Mouse (Mus musculus) G1E (cell line): ENCODE data around the gene Golph3l. TPM values are rescaled to one million over a fixed set of nuclear protein-coding genes. Genes with fewer than 3 reads are reported as not detected.

ENCODE experiments used
- ATAC-seq: 2 replicates; pipeline ENCODE4 v1.8.0; 2016; ENCODE audit warnings: mild to moderate bottlenecking; ENCODE audit not compliant: insufficient number of reproducible peaks, poor library complexity, low FRiP score, severe bottlenecking; ENCODE audit errors: extremely low read depth
- DNase-seq: peaks from one replicate; pipeline ENCODE4 v3.0.0; 2012; ENCODE audit warnings: low spot score
- H3K27me3 ChIP-seq: 2 replicates; pipeline ENCODE4 v1.6.1; 2012; ENCODE audit warnings: mild to moderate bottlenecking, low read length, inconsistent platforms; ENCODE audit not compliant: insufficient read depth
- H3K36me3 ChIP-seq: replicated peaks from 2 replicates; pipeline ENCODE3; 2012; ENCODE audit warnings: mild to moderate bottlenecking, inconsistent platforms
- H3K4me1 ChIP-seq: 2 replicates; pipeline ENCODE4 v1.6.1; 2012; ENCODE audit warnings: low read depth, low read length, inconsistent platforms, mixed read lengths; ENCODE audit not compliant: insufficient read depth
- H3K4me3 ChIP-seq: 2 replicates; pipeline ENCODE4 v1.5.1; 2012; ENCODE audit warnings: low read depth, mild to moderate bottlenecking, inconsistent platforms, low read length, moderate library complexity, mixed read lengths
- H3K9me3 ChIP-seq: replicated peaks from 2 replicates; pipeline ENCODE4 v1.6.1; 2012; ENCODE audit warnings: inconsistent platforms
- CTCF ChIP-seq: IDR thresholded peaks from 2 replicates; pipeline ENCODE4 v1.5.1; 2012; ENCODE audit warnings: low read depth, low read length, inconsistent platforms, mixed read lengths
- GATA1 ChIP-seq: IDR thresholded peaks from 2 replicates; pipeline ENCODE4 v1.6.1; 2012; ENCODE audit warnings: borderline replicate concordance, low read length, inconsistent platforms, mixed read lengths
- GATA2 ChIP-seq: IDR thresholded peaks from 2 replicates; pipeline ENCODE4 v1.6.1; 2012; ENCODE audit warnings: low read depth, low read length, inconsistent platforms, borderline replicate concordance
- POLR2AphosphoS5 ChIP-seq: IDR thresholded peaks from 2 replicates; pipeline ENCODE4 v1.6.1; 2012; ENCODE audit warnings: low read depth, low read length, inconsistent platforms; ENCODE audit not compliant: insufficient replicate concordance
- TAL1 ChIP-seq: conservative IDR thresholded peaks from 2 replicates; pipeline ENCODE4 v1.6.1; 2012; ENCODE audit warnings: low read depth, low read length, inconsistent platforms, mixed read lengths
- polyA plus RNA-seq: library from polyadenylated mRNA; stranded (reverse); fragments of >175 nt; gene quantifications from 2 replicates; pipeline ENCODE4 v1.2.3, GENCODE M21; 2012
- total RNA-seq, 2 experiments: library from RNA; stranded (forward) in 1 of 2; stranded (reverse) in 1 of 2; fragments of 200-1000 nt in 1 of 2; fragments of >200 nt in 1 of 2; fragmentation: Nextera tagmentation in 1 of 2; gene quantifications; 2 replicates each; pipeline ENCODE4 v1.2.3; 2014 to 2017

Golph3l gene
- total and polyA plus RNA-seq, 3 experiments = 2.3 to 117 (median 79.0) TPM

- DNase-seq (no peak), ATAC-seq (no peak)
- no peak for TF ChIP-seq GATA1
- TF ChIP-seq TAL1 = no peak
- no peak for TF ChIP-seq GATA2
- TF ChIP-seq CTCF = no peak
- no peak for TF ChIP-seq POLR2AphosphoS5
- H3K36me3 ChIP-seq = peaks cover 88% of the 10 kb centered on the region
- peaks cover 89% of the 10 kb centered on the region for H3K4me1 ChIP-seq
- H3K4me3 ChIP-seq = peak overlapping the region; percentile 41; the same call in 1 of the 2 replicates
- H3K27me3 ChIP-seq = no peaks in the 10 kb centered on the region
- H3K9me3 ChIP-seq = no peaks in the 10 kb centered on the region
These were observed 79.3 kb downstream of the Golph3l start for GRCm38 (mm10) chr3:95668026-95668425.

Other genes with a start within 250 kb of the Golph3l start
- gene Setdb1, start 231.7 kb upstream of the Golph3l start, total RNA-seq (2014; fragmentation: Nextera tagmentation) = 157 and 159 TPM in 2 replicates
- 120 and 128 TPM in 2 replicates for gene Setdb1, start 231.7 kb upstream of the Golph3l start, total RNA-seq (2017)
- gene Setdb1, start 231.7 kb upstream of the Golph3l start, polyA plus RNA-seq = 66.1 and 72.8 TPM in 2 replicates
- not detected in 2 replicates for gene 4930558C23Rik, start 186.1 kb upstream of the Golph3l start, total RNA-seq (2014; fragmentation: Nextera tagmentation)
- gene 4930558C23Rik, start 186.1 kb upstream of the Golph3l start, total RNA-seq (2017) = not detected in 2 replicates
- gene 4930558C23Rik, start 186.1 kb upstream of the Golph3l start, polyA plus RNA-seq = not detected in 2 replicates
- gene Arnt, start 154.5 kb upstream of the Golph3l start, total RNA-seq (2014; fragmentation: Nextera tagmentation) = 164 and 171 TPM in 2 replicates
- 37.6 and 41.6 TPM in 2 replicates for gene Arnt, start 154.5 kb upstream of the Golph3l start, total RNA-seq (2017)
- gene Arnt, start 154.5 kb upstream of the Golph3l start, polyA plus RNA-seq = 53.0 and 53.5 TPM in 2 replicates
- gene Ctsk, start 89.7 kb upstream of the Golph3l start, total RNA-seq (2014; fragmentation: Nextera tagmentation) = not detected in 2 replicates
- 0.16 and 0.17 TPM in 2 replicates for gene Ctsk, start 89.7 kb upstream of the Golph3l start, total RNA-seq (2017)
- gene Ctsk, start 89.7 kb upstream of the Golph3l start, polyA plus RNA-seq = not detected in 2 replicates
- gene Ctss, start 62.1 kb upstream of the Golph3l start, total RNA-seq (2014; fragmentation: Nextera tagmentation) = not detected in 2 replicates
- 0.41 and 0.66 TPM in 2 replicates for gene Ctss, start 62.1 kb upstream of the Golph3l start, total RNA-seq (2017)
- gene Ctss, start 62.1 kb upstream of the Golph3l start, polyA plus RNA-seq = not detected in 2 replicates
- not detected in 2 replicates for gene Hormad1, start 29.3 kb upstream of the Golph3l start, total RNA-seq (2014; fragmentation: Nextera tagmentation)
- gene Hormad1, start 29.3 kb upstream of the Golph3l start, total RNA-seq (2017) = 0.11 TPM in 1 of 2 replicates, not detected in the other
- not detected in 2 replicates for gene Hormad1, start 29.3 kb upstream of the Golph3l start, polyA plus RNA-seq
- 99.9 and 104 TPM in 2 replicates for gene Ensa, start 36.1 kb downstream of the Golph3l start, total RNA-seq (2014; fragmentation: Nextera tagmentation)
- 109 and 133 TPM in 2 replicates for gene Ensa, start 36.1 kb downstream of the Golph3l start, total RNA-seq (2017)
- 19.2 and 20.4 TPM in 2 replicates for gene Ensa, start 36.1 kb downstream of the Golph3l start, polyA plus RNA-seq
- 296 and 335 TPM in 2 replicates for gene Mcl1, start 69.9 kb downstream of the Golph3l start, total RNA-seq (2014; fragmentation: Nextera tagmentation)
- gene Mcl1, start 69.9 kb downstream of the Golph3l start, total RNA-seq (2017) = 263 and 280 TPM in 2 replicates
- 264 and 420 TPM in 2 replicates for gene Mcl1, start 69.9 kb downstream of the Golph3l start, polyA plus RNA-seq
- not detected in 2 replicates for gene Adamtsl4, start 99.0 kb downstream of the Golph3l start, total RNA-seq (2014; fragmentation: Nextera tagmentation)
- 0.06 and 0.11 TPM in 2 replicates for gene Adamtsl4, start 99.0 kb downstream of the Golph3l start, total RNA-seq (2017)
- 0.01 TPM in 1 of 2 replicates, not detected in the other for gene Adamtsl4, start 99.0 kb downstream of the Golph3l start, polyA plus RNA-seq
- 3.6 and 7.4 TPM in 2 replicates for gene Ecm1, start 150.6 kb downstream of the Golph3l start, total RNA-seq (2014; fragmentation: Nextera tagmentation)
- 2.4 and 4.0 TPM in 2 replicates for gene Ecm1, start 150.6 kb downstream of the Golph3l start, total RNA-seq (2017)
- gene Ecm1, start 150.6 kb downstream of the Golph3l start, polyA plus RNA-seq = 19.5 and 20.5 TPM in 2 replicates
- gene Tars2, start 171.3 kb downstream of the Golph3l start, total RNA-seq (2014; fragmentation: Nextera tagmentation) = 47.2 and 69.0 TPM in 2 replicates
- 52.3 and 56.6 TPM in 2 replicates for gene Tars2, start 171.3 kb downstream of the Golph3l start, total RNA-seq (2017)
- 38.3 and 69.7 TPM in 2 replicates for gene Tars2, start 171.3 kb downstream of the Golph3l start, polyA plus RNA-seq
- gene Rprd2, start 229.9 kb downstream of the Golph3l start, total RNA-seq (2014; fragmentation: Nextera tagmentation) = 116 and 144 TPM in 2 replicates
- gene Rprd2, start 229.9 kb downstream of the Golph3l start, total RNA-seq (2017) = 18.6 and 28.0 TPM in 2 replicates
- gene Rprd2, start 229.9 kb downstream of the Golph3l start, polyA plus RNA-seq = 6.9 and 9.1 TPM in 2 replicates